Mouse (Mus musculus) kidney, postnatal 25 days (tissue): ENCODE data around the gene Ube2l3.
"Not testable (repeated sequence)": the region's sequence is repeated elsewhere in the genome, so short reads cannot be mapped to it uniquely, and the experiment has no call there.

Source experiments
- DNase-seq, 2 experiments: peaks; one replicate each; pipeline ENCODE4 v3.0.0; 2021; ENCODE audit warnings: mixed read lengths in 2 of 2

Gene Ube2l3

DNA sequence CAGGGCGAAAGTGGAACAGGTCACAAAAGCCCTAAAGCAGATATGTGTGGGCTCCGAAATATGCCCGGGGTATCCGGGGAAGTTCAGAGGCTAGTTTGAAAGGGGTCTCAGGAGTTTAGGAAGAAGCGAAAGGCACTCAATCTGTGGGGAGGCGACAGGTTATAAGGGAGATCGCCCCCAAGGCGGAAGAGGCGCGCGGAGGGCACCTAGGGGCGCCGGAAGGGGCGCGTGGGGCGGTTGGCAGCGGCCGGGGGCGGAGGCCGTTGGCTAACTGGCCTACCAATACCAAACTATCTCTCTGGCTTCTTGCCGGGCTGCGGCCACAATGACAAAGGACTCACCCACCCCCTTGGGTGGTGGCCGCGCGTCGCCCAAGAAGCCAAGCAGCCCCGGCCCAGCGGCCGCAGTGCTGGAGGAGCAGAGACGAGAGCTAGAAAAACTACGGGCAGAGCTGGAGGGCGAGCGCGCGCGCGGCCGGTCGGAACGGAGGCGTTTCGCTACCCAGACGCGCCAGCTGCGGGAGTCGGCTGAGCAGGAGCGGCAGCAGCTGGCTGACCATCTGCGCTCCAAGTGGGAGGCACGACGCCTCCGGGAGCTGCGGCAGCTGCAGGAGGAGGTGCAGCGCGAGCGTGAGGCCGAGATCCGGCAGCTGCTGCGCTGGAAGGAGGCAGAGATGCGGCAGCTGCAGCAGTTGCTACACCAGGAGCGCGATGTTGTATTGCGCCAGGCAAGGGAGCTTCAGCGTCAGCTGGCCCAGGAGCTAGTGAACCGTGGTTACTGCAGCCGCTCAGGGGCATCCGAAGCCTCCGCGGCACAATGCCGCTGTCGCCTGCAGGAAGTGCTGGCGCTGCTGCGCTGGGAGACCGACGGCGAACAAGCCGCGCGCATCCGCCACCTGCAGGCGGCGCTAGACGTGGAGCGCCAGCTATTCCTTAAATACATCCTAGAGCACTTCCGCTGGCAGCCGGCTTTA, 6.2 kb upstream of the Ube2l3 start, which contains the start of gene Rimbp3:
Gene Rimbp3 (plus strand): TSS at position 215 of the 973 bp plus-strand sequence.
- peak; percentile 84 to 88 for DNase-seq

DNA sequence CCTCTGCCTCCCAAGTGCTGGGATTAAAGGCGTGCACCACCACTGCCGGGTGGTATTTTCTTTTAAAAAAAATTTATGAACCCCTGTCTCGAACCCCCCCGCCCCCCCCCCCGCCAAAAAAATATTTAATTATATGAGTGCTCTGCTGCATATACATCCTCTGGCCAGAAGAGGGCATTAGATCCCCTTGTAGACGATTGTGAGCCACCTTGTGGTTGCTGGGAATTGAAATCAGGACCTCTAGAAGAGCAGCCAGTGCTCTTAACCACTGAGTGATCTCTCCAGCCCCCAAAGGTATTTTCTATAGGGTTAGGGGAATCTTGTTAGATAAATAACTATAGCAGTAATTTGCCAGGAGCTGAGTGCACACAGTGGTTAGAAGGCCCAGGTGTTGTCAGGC, 2.5 kb upstream of the Ube2l3 start:
- peak in 1 of 2 experiments; percentile 66 for DNase-seq

DNA sequence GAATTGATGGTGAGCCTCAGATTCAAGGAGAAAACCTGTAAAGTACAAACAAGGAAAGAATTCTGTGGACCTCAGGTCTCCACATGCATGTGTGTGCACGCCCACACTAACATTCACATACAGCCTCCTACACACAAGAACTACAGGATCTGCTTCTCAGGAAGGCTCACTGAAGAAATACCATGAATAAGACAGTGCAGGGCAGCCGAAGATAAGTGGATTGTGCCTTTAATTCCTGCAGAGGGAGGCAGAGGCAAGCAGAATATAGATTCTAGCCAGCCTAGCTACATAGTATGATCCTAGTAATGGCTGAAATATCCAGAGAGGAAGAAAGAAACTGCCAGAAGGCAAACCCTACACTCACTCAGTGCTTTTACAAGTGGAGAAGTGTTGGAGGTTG, 472 bp downstream of the Ube2l3 start:
- DNase-seq = no peak

DNA sequence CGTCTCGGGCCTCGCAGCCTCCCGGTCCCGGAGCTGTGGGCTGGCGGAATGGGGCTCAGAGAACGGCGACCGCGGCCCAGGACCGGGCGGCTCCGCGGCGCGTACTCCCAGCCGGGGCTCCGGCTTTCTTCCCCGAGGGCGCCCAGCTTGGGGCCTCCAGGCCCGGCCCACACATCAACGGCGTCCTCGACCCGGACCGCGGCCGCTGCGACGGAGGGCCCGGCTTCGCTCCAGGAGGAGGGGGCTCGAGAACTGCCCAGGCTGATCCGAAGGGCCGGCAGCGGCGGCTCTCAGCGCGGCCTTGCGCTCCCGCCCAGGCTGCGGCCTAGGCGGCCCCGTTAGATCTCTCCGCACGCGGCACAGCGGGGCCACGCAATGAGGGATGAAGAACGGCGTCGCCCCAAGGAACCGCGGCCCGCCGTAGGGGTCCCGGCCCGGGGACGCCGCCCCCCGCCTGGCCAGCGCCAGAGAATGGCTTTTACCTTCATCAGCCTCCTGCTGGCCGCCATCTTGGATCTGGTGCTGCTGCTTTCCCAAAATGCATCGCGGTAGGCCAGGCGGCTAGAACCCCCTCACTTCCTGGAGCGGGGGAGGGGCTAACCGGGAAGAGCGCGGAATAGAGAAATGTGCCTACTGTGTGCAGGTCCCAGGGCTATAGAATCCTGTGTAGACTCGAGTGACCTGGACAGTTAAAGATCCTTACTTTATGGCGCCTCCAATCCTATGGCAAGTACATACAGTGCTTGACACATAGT, 1.3 kb downstream of the Ube2l3 start:
- peak; percentile 88 to 93 for DNase-seq

DNA sequence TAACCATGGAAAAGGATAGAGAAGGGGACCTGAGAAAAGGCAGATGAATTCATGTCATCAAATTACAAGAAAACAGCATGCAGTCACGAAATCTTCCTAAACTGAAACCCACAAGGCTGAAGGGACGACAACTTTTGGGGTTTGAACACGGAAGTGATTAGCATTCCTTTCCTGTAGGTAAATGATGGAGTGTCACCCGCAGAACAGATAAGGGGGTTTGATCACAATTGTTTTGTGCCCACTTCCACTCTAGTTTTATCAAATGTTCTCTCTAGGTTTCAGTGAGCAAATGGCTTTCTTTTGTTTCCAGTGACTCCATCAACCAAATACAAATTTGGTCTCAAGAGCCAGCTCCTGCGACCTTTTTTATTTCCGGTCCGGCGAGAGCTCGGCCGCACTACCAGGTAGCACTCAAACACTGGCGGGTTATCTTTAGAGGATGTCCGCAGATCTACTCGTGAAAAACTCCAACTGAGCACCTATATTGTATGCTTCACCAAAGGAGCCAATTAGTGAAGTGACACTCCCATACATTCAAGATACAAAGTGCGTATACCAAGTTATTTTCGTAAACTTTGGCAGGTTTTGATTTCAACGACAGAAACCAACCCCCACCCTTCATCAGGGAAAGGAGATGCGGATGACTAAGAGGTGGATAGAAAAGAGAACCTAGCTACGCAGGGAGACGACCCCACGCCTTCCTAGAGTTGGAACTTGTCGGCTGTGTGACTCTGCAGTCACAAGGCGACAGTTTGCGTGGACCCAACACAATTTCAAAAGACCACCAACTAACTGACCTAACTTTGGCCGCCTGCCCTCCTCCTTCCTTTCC, 2.1 kb downstream of the Ube2l3 start:
- DNase-seq = no peak

DNA sequence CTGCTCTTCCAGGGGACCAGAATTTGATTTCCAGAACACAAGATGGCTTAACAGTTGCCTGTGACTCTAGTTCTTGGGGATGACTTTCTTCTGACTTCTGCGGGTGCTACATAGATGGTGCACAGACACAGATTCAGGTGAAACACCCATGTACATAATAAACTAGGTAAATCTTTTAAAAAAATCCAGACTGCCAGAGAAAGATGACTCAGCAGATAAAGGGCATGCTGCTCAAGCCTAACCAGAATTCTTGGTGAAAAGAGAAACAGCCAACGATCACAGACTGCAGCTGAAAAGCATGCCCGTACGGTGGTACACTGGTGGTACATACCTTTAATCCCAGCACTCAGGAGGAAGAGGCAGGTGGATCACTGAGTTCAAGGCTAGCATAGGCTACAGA, 8.6 kb downstream of the Ube2l3 start:
- DNase-seq = no peak

DNA sequence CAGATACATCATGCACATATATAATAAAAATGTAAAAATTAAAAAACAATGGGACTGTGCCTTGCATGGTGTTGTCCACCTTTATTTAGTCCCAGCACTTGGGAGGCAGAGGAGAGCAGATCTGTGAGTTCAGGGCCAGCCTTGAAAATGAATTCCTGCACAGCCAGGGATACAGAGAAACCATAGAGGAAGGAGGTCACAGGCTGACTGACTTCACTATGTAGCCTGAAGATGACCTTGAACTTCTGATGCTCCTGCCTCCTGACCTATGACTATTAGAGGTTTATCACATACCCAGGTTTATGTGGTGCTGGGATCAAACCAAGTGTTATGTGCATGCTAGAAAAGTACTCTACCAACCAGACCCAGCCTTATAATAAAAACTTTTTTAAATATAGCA, 17.0 kb downstream of the Ube2l3 start:
- no peak for DNase-seq

DNA sequence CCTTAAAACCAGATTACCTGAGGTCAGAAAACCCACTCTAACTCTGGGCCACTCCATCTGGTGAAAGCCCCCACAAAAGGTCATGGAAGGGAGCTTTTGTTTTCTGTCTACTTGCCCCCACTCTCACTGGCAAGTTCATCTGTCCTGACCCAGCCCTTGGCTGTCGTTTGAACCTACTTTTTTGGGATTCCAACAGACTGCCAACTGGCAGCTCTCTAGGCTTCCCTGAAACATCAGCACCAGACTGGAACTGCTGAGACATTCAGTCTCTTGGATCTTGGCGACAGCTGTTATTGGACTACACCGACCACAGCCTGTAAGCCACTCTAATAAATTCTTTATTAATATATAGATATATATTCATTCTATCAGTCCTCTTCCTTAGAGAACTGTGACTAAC, 19.4 kb downstream of the Ube2l3 start:
- DNase-seq = no peak

DNA sequence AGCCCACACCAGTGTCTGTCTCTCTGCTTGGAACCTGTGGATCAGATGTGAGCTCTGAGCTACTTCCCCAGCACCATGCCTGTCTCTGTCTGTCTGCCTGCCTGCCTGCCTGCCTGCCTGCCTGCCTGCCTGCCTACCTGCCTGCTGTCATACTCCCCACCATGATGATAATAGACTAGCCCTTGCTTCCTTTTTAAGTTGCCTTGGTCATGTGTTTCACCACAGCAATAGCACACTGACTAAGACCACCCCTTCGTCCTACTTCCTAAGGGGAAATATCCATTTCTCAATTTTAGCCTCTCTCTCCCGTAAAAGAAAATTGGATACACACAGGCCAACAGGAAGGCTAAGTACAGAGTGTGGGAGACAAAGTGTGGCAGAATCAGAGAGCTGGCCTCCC, 20.3 kb downstream of the Ube2l3 start:
- DNase-seq = no peak

DNA sequence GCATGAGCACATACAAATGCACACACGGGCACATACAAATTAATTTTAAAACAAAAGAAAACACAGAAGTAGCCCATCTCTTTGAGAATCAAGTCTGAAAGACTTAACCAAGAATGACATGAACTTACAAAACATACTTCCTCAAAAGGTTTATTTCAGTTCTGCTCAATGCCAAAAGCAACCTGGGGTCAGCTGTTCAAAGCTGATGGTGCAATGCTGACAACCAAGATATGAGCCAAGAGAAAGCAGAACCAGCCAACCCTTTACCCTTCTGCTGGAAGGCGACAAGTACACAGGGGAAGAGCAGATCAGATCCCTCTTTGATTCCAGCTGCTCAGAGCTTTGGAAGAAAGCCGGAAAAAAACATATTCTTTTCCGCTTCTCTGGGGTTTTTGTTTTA, 21.1 kb downstream of the Ube2l3 start:
- no peak for DNase-seq

DNA sequence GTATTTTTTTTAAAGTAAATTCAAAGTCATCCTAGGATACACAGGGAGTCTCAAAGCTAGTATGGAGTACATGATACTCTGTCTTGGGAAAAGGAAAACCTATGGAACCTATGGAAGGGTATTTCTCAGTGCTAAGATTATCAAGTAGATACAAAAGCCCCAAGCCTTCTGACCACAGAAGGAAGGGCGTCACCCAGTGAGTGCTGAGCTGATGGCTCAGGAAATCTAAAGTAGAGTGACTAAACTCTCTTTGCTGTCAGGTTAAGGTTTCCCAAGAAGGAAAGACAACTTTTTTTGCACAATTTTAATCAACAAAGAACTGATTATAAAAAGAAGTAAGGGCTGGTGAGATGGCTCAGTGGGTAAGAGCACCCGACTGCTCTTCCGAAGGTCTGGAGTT, 22.7 kb downstream of the Ube2l3 start:
- DNase-seq = no peak

DNA sequence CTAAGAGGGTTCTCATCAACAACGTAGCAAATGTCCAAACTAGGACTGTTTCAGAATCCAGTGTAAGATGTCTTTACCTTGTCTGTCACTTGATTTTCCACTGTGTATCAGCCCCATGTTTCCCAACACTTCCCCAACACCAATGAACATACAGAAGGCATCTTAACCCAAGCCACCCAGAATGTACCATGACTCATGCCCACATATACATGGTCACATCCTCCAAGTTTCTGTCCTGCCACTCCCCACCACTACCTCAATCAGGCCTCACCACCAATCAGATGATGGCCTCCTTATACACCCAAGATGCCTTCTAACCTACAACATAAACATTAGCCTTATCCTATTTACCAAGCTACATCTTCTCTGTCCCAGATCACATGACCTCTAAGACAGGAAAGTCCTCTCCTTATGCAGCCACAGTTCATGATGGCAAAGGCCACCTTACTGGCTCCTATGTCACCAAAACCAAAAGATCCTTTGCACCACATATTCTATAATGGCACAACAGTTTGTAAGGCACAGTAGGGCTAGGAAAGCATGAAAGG, 24.8 kb downstream of the Ube2l3 start:
- no peak for DNase-seq

DNA sequence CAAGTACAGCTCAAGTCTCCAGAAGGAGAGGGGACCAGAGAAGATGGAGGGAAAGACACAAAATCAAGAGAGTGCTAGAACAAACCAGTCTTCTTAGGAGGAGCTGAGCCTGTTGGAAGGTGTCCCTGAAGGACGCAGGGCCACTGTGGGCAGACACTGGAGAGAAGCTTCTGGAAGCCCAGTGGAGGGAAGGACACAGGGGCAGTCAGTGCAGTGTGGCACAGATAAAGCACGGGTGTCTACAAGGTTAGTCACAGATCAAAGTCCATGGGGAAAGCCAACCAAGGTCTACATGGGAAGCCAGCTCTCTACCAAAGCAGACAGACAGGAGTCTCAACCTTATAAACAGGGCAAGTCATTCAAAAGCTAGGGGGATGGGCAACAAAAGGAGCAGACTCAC, 26.7 kb downstream of the Ube2l3 start:
- no peak for DNase-seq

DNA sequence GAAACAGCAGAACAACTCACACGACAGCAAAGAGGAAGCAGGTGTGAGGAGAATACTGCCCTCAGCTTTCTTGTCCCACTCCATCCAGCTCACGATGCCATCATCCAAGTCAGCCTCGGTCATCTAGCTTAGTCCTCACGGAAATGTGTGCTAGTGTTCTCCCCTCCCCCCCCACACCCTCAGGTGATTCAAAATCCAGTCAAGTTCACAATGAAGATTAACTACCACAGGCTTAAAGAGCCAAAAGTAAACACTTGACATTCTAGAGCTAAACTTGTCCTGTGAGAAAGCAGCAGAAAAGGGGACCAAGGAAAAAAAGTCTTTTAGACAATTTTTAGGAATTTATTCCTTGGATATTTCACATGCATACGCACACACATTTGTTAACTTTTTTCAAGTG, 34.4 kb downstream of the Ube2l3 start:
- no peak for DNase-seq

DNA sequence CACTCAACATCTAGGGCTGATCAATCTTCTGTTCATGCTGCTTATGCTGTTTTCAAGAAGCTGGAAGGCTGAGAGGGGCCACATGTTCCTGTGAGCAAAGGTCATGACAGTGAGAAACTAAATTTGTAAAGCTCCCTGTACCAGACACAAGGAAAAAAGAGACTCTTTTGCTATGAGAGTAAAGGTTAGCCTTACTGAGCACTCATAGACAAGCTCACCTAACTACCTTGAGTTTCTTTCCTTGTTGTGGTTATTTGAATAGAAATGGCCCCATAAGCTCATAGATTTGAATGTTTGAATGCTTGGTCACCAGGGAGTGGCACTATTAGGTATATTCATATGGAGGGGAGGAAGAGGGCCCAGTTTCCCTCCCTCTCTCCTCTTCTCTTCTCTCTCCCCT, 35.3 kb downstream of the Ube2l3 start:
- DNase-seq = no peak

DNA sequence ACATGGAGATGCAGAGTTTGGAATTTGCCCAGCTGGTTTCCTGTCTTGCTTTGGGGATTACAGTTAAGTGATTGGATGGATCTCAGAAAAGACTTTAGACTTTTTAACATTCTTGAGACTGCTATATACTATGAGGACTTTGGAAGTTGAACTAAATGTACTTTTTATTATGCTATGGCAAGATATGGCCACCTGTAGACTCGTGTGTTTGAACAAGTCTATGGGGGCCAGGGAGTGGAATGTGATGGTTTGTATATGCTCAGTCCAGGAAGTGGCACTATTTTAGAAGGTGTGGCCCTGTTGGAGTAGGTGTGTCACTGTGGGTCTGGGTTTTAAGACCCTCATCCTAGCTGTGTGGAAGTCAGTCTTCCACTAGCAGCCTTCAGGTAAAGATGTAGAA, 37.0 kb downstream of the Ube2l3 start:
- not testable (repeated sequence) for DNase-seq

DNA sequence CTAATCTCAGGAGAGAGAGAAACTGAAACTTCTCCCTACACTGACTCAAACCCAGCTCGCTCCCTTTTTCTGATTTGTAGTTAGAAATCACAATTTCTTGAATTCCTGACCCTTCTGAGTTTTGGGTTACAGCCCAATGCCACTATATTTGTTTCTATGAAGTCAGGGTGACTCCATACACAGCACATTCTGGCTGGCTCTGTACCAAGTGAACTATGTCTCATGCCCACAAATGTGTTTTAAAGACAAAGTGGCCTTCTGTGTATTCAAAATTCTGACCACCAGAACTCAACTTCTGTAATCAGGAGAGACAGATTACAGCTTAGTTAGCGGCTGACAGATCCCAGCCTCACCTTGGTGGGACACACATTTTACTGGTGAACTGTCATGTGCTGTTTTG, 48.1 kb downstream of the Ube2l3 start:
- peak in 1 of 2 experiments; percentile 16 for DNase-seq

DNA sequence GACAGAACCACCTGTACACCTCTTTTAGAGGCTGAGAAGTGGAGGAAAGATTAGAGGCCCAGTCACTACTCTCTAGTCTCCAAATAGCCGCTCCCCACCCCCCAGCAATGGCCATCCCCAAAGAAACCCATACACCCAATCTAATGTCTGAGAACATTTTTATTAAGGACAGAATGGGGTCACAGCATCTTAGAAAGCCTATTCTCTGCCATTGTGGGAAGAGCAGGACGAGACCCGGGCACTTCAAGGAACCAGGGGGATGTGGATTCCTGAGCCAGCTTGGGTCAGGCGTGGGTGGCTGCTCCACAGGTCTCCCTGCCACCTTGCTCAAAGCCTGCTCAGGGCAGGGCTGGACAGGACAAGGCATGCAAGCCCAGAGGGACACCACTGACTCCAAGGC, 50.6 kb downstream of the Ube2l3 start:
- DNase-seq = no peak

DNA sequence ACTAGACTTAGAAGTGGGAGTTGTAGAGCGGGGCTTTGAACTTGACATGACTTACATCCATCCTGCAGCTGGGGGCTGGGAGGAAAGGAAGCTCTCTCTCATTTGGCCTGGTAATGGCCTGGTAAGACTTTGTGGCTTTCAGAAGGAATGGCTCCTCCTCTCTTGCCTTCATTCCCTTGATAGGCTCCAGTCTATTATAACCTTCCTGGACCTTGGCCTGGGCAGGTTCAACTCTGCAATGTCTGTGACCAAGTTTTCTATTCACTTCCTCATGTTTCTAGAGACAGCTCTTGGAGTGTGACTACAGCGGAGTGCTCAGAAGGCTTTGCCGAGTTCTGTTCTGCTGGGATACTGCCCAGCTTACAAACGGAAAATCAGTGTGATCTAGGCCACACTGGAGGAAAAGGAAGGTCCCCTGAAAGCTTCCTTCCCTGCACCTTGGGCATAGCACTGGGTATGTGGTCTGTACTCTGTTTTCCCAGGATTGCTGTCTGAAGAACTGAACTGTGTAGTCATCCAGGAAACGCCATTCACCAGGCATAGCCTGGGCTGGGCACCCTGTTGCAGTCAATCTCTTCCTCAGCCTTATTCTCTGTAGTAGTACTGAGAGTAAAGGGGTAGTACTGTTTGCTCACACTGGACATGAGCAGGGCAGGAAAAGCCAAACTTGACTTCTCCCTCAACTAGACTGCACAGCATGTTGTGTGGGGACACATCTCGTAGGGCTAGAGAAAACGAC, 51.8 kb downstream of the Ube2l3 start:
- peak; percentile 20 to 53 for DNase-seq

DNA sequence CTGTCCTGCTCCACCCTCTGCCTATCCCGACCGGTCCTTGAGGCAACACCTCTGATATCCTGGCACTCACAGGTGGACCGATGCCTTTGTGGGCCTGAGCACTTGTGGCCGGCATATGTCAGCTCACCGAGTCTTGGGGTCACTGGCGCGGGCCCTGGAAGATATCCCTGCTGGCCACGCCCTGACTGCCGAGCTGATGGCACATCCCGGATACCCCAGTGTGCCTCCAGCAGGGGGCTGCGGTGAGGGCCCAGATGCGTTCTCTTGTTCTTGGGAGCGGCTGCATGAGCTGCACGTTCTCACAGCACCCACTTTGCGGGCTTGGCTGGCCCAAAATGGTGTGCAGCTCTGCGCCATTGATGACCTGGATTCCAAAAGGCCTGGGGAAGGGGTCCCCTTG, 54.4 kb downstream of the Ube2l3 start:
- DNase-seq = peak in 1 of 2 experiments; percentile 7

DNA sequence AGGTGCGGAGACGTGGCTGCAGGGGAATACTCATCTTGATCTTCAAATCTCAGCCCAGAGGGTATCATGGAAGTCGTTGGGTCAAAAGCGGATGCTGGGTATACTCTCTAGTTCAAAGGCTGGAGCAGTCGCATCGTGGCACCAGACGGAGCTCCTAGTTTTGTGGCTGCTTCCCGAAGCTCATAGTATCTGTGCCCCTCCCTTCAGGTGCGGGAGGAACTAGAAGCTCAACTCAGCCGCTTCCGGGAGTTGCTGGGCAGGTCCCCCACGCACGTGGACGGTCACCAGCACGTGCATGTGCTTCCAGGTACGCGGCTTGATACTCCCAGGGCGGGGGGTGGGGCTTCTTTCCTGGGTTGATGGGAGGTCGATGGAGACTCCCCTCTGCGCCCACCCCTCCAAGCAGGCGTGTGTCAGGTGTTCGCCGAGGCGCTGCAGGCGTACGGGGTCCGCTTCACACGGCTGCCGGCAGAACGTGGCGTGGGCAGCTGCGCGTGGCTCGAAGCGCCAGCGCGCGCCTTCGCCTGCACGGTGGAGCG, 55.0 kb downstream of the Ube2l3 start:
- peak; percentile 11 to 59 for DNase-seq
